ENCODE assay signal across 8 mouse cellular contexts in genomic region chr11:95834143-95834667, GRCm38 (mm10). TPM values are rescaled to one million over a fixed set of nuclear protein-coding genes. Genes with fewer than 3 reads are reported as not detected.
DNase-seq lines count a peak whose midpoint lies in the region; ATAC-seq and TF ChIP-seq lines count a peak whose summit lies in the region.

No protein-coding gene starts in this region.

- intact Hi-C loops in gastrocnemius, postnatal 36 days (cut with DNase I): no loop called here

- no peaks in the 10 kb centered on the region for H3K9me3 ChIP-seq in E14TG2a.4 (ENCODE audit: low read length)
- no peaks in the 10 kb centered on the region for H3K9me3 ChIP-seq in heart, embryonic 10.5 days
- no peaks in the 10 kb centered on the region for H3K9me3 ChIP-seq in limb, embryonic 11.5 days (ENCODE audit: control insufficient read depth, low read length)

- peak; percentile 14 for DNase-seq in gastrocnemius, postnatal 10 days
- DNase-seq in gastrocnemius, postnatal 36 days: no peak
- DNase-seq in heart, embryonic 10.5 days (ENCODE audit: low spot score): no peak
- DNase-seq in limb, embryonic 11.5 days (ENCODE audit: low spot score): peak; percentile 51
- DNase-seq in thymus, postnatal 36 days: peak; percentile 91 to 97
- DNase-seq in ovary, adult 18-20 months (ENCODE audit: low spot score): no peak

- peaks cover 92% of the 10 kb centered on the region for H3K27me3 ChIP-seq in E14TG2a.4 (ENCODE audit: insufficient read depth, low read length)
- peaks cover 72% of the 10 kb centered on the region for H3K27me3 ChIP-seq in heart, embryonic 10.5 days (ENCODE audit: insufficient read depth, poor library complexity, severe bottlenecking)
- H3K27me3 ChIP-seq in limb, embryonic 11.5 days (ENCODE audit: control insufficient read depth, insufficient read depth, low read length): peaks cover 69% of the 10 kb centered on the region

- H3K36me3 ChIP-seq in E14TG2a.4 (ENCODE audit: insufficient read depth, low read length): peaks cover 10% of the 10 kb centered on the region; the same call in 1 of the 2 replicates
- H3K36me3 ChIP-seq in heart, embryonic 10.5 days: peaks cover 17% of the 10 kb centered on the region; the same call in 1 of the 2 replicates
- no peaks in the 10 kb centered on the region for H3K36me3 ChIP-seq in limb, embryonic 11.5 days (ENCODE audit: control insufficient read depth, insufficient read depth, low read length)

- WGBS in heart, embryonic 10.5 days: 4% methylated on average over 22 of the region's 22 CpGs
- 4% methylated on average over 22 of the region's 22 CpGs for WGBS in limb, embryonic 11.5 days

- ATAC-seq in limb, embryonic 11.5 days (ENCODE audit: insufficient number of reproducible peaks, low FRiP score, low TSS enrichment, low read depth): no peak; the same call in 1 of the 2 replicates
- peak; percentile 36 for ATAC-seq in megakaryocyte-erythroid progenitor cell, adult 5-6 weeks (replicated peaks; ENCODE audit: low FRiP score, low TSS enrichment, poor library complexity, severe bottlenecking)

- H3K4me3 ChIP-seq in E14TG2a.4 (replicated peaks; ENCODE audit: low read length): peak overlapping the region; percentile 48
- peak overlapping the region; percentile 42 for H3K4me3 ChIP-seq in heart, embryonic 10.5 days
- H3K4me3 ChIP-seq in limb, embryonic 11.5 days (ENCODE audit: low read depth, low read length): no peak overlapping the region

- no peak for TF ChIP-seq CTCF in E14TG2a.4 (conservative IDR thresholded peaks at IDR 0.05; ENCODE audit: low read length)

- H3K4me2 ChIP-seq in limb, embryonic 11.5 days (ENCODE audit: low read depth, severe bottlenecking): no peak overlapping the region

- peak overlapping the region; percentile 69 for H3K27ac ChIP-seq in heart, embryonic 10.5 days
- H3K27ac ChIP-seq in limb, embryonic 11.5 days (replicated peaks; ENCODE audit: low read depth, low read length): no peak overlapping the region

- peaks cover 74% of the 10 kb centered on the region for H3K4me1 ChIP-seq in E14TG2a.4 (replicated peaks; ENCODE audit: low read depth, low read length)
- peaks cover 91% of the 10 kb centered on the region for H3K4me1 ChIP-seq in heart, embryonic 10.5 days
- peaks cover 12% of the 10 kb centered on the region for H3K4me1 ChIP-seq in limb, embryonic 11.5 days (ENCODE audit: control insufficient read depth, insufficient read depth, low read length)

- H3K9ac ChIP-seq in limb, embryonic 11.5 days (ENCODE audit: low read length): no peak overlapping the region

RNA-seq across cellular contexts. Expression of gene Gngt2, which starts 2.8 kb away (rescaled TPM):
- 1 to 10 TPM; 7.0 to 9.4 TPM for total RNA-seq in gastrocnemius, postnatal 10 days (2021)
- 1 to 10 TPM; 4.2 to 5.5 TPM for total RNA-seq in gastrocnemius, postnatal 36 days (2021)
- polyA plus RNA-seq in heart, embryonic 10.5 days (2016; fragmentation: Nextera tagmentation; extraction: Ambion mirVana): 43.2 and 60.8 TPM in 2 replicates
- polyA plus RNA-seq in limb, embryonic 11.5 days (2014; fragmentation: Nextera tagmentation; extraction: Ambion mirVana): 8.1 and 9.8 TPM in 2 replicates
- 4.4 and 5.0 TPM in 2 replicates for total RNA-seq in megakaryocyte-erythroid progenitor cell, adult 5-6 weeks (2014; fragmentation: Nextera tagmentation)
- 4.0 and 4.6 TPM in 2 replicates for total RNA-seq in megakaryocyte-erythroid progenitor cell, adult 5-6 weeks (2017)

RNA-seq across cellular contexts. Expression of gene Abi3, which starts 8.1 kb away (rescaled TPM):
- total RNA-seq in gastrocnemius, postnatal 10 days (2021): 1 to 10 TPM; 3.4 to 7.1 TPM
- 1 to 10 TPM; 2.8 to 3.6 TPM for total RNA-seq in gastrocnemius, postnatal 36 days (2021)
- 26.6 and 32.4 TPM in 2 replicates for polyA plus RNA-seq in heart, embryonic 10.5 days (2016; fragmentation: Nextera tagmentation; extraction: Ambion mirVana)
- polyA plus RNA-seq in limb, embryonic 11.5 days (2014; fragmentation: Nextera tagmentation; extraction: Ambion mirVana): 1.4 and 2.8 TPM in 2 replicates
- 5.9 and 8.9 TPM in 2 replicates for total RNA-seq in megakaryocyte-erythroid progenitor cell, adult 5-6 weeks (2014; fragmentation: Nextera tagmentation)
- total RNA-seq in megakaryocyte-erythroid progenitor cell, adult 5-6 weeks (2017): 3.4 and 5.7 TPM in 2 replicates

RNA-seq across cellular contexts. Expression of gene Phospho1, which starts 9.9 kb away (rescaled TPM):
- total RNA-seq in gastrocnemius, postnatal 10 days (2021): 100 to 1,000 TPM; 131 to 134 TPM
- total RNA-seq in gastrocnemius, postnatal 36 days (2021): 100 to 1,000 TPM; 287 to 314 TPM
- polyA plus RNA-seq in heart, embryonic 10.5 days (2016; fragmentation: Nextera tagmentation; extraction: Ambion mirVana): 0.31 and 0.42 TPM in 2 replicates
- polyA plus RNA-seq in limb, embryonic 11.5 days (2014; fragmentation: Nextera tagmentation; extraction: Ambion mirVana): 0.60 TPM in 1 of 2 replicates, not detected in the other
- total RNA-seq in megakaryocyte-erythroid progenitor cell, adult 5-6 weeks (2014; fragmentation: Nextera tagmentation): 5.6 and 7.5 TPM in 2 replicates
- 0.56 and 3.2 TPM in 2 replicates for total RNA-seq in megakaryocyte-erythroid progenitor cell, adult 5-6 weeks (2017)

Comparison
In these comparisons a context has a peak if more than half of its experiments do, and no peak if none do; other contexts are left out.
1. DNase-seq: peak in gastrocnemius, postnatal 10 days (single experiment), limb, embryonic 11.5 days (single experiment) and thymus, postnatal 36 days (2 of 2); none in gastrocnemius, postnatal 36 days (0 of 2), heart, embryonic 10.5 days (single experiment) and ovary, adult 18-20 months (single experiment).
2. RNA of gene Phospho1, which starts 9.9 kb away (total RNA-seq): 287 to 314 TPM in gastrocnemius, postnatal 36 days and 131 to 134 TPM in gastrocnemius, postnatal 10 days; 0.56 to 7.5 TPM in megakaryocyte-erythroid progenitor cell, adult 5-6 weeks; every median in the first group is over 10 times any median in the second.